Mouse (Mus musculus) gonadal fat pad, adult 2 months (tissue): ENCODE measurements around the gene Spryd4. TPM values are rescaled to one million over a fixed set of nuclear protein-coding genes. Genes with fewer than 3 reads are reported as not detected.
"Not testable (repeated sequence)": the region's sequence is repeated elsewhere in the genome, so short reads cannot be mapped to it uniquely, and the experiment has no call there.

ENCODE experiments used
- DNase-seq: peaks from one replicate; pipeline ENCODE4 v3.0.0-alpha.2; 2012; ENCODE audit warnings: low read depth
- polyA plus RNA-seq: library from polyadenylated mRNA; depleted of rRNA; stranded (reverse); fragments of >200 nt; gene quantifications from 2 replicates; pipeline ENCODE4 v1.2.3, GENCODE M21; 2012

Spryd4 gene
- polyA plus RNA-seq, 1 experiment = 12.2 TPM

DNA sequence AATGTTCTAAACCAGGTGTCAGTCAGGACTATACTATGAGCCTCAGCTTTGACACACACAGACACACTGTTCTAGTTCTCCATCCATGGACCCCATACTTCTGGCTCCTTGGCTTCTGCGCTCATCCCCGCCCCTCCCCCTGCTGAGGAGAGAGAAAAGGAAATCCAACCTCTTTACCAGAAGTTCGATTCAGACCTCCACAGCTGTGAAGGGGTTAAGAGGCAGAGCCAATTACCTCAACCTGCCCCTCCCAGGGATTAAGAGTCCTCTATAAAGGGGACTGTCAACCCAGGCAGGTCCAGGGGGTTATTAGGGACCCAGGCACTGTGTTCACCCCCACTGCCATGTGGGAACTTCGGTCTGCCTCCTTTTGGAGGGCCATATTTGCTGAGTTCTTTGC lies 13.9 kb upstream of the Spryd4 start, which contains the start of gene Mip:
Gene Mip (plus strand): TSS at position 301 of the 400 bp plus-strand sequence.
- no peak for DNase-seq

- DNase-seq = no peak
These were observed 13.5 kb upstream of the Spryd4 start for GRCm38 (mm10) chr10:128225064-128225463.

DNA sequence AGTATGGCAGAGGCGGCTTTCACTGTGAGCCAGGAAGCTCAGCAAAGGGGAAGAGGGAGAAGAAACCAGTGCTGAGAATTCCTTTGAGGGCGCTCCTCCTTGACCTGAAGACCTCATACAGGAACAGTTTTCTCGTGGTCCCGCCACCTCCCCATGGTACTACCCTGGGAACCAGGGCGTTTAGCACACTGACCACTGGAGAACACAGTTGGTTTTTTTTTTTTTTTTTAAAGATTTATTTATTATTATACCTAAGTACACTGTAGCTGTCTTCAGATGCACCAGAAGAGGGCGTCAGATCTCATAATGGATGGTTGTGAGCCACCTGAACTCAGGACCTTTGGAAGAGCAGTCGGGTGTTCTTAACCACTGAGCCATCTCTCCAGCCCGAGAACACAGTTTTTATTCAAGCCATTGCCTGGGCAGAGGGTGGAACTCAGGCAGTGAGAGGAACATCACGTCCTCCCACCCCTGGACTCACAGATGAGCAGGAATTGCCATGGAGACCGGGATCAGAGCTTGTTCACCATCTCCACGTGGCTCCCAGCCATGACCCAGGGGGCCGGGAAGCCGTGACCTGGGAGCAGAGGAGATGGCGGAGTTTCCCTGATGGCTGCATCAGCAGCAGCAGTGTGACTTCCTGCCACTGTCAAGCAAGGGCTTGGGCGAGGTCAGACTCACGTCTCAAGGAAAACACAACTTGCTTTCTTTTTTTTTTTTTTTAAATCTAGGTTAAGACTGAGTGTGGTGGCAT lies 10.1 kb upstream of the Spryd4 start:
- no peak for DNase-seq

GRCm38 (mm10) chr10:128218387-128219117 lies 6.9 kb upstream of the Spryd4 start:
- DNase-seq = no peak

- DNase-seq = no peak
These were observed 3.4 kb upstream of the Spryd4 start for GRCm38 (mm10) chr10:128214981-128215380.

DNA sequence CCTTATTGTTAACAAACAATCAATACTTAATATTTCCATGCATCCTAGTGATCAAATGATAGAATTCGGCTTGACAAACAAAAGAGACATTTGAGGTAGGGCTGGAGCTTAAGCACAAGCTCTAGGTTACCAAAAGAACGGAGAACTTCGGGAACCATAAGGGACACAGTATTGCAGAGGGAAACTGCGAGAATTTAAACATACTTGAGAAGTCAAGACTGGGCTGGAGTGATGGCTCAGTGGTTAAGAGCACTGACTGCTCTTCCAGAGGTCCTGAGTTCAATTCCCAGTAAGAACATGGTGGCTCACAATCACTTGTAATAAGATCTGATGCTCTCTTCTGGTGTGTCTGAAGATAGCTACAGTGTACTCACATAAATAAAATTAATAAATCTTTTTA lies 2.5 kb upstream of the Spryd4 start:
- not testable (repeated sequence) for DNase-seq

DNA sequence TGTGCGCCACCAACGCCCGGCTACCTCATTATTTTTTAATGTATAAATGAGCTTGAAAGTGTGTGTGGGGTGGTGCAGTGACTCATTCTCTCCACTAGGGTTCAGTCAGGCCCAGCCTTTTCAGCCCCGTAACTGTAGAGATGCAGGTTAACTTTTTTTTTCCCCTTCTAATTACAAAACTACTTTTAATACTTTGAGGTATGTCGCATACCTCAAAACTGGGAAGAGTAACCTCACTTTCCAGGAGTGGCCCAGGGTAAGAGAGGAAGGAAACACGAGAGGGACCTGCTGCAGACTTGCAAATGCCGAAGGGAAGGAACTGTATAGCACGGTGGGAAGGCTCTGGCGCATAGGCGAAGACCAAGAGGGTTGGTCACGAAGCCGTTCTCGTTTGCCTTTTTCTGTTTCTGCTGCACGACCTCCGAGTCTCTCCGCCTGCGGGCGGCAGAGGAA lies 1.3 kb upstream of the Spryd4 start:
- DNase-seq = no peak

- DNase-seq = no peak
These were observed 541 bp upstream of the Spryd4 start for GRCm38 (mm10) chr10:128212148-128212547.

DNA sequence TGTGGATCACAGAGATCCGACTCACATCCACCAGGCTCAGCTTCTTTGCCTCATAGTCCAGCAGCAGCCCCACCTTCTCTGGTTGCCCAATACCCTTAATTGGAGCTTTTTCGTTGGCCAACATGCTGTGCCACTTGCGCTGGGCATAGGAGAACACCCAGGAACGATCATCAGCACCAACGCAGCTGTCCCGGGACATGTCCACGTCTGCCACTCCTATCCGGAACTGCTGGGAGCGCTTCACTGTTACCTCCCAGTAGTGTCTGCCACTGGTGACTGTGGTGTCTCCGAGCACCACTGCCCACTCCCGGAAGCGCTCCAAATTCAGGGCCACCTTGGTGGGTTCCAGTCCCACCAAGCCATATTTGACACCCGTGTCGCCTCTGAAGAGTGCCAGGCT lies 653 bp downstream of the Spryd4 start:
- no peak for DNase-seq

GRCm38 (mm10) chr10:128210131-128210530 lies 1.5 kb downstream of the Spryd4 start:
- no peak for DNase-seq

DNA sequence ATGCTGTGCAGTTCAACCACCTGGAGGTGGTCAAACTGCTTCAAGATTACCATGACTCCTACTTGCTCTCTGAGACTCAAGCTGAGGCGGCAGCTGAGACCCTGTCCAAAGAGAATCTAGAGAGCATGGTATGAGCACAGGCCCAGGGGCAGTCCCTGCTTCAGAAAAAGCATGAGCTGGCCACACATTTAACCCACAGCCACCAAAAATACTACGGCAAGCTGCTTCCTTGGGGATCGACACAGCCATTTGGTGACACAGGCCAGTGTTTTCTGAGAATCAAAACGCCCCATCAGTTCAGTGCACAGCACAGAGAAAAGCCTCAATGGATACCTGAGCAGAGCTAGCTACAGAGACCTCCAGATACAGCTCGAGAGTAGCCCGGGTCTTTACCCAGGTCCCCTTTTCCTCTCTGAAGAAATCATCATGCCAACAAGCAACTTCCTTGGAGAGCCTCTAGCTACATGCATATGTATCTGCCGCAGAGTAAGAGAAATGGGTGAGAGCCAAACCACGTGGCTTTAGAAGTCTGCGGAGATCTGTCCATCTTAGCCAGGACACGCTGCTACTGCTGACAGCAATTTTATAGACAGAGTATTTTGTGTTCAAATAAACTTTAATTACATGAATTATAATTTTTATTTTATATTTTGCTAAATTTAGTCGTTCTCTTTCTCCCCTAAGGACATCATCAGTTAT lies 2.1 kb downstream of the Spryd4 start:
- DNase-seq = no peak

DNA sequence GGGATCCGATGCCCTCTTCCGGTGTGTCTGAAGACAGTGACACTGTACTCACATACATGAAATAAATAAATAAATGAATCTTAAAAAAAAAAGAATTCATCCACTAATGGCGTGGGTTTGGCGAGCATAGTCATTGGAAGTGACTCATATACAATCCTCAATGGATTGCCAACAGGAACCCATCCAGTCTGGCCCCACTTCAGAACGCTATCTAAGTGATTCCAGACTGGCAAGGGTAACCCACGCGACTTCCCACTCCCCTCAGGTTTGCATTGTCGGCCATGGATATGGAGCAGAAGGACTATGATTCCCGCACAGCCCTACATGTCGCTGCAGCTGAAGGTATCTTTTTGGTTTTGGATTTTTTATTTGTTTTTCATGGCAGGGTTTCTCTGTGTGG lies 3.3 kb downstream of the Spryd4 start:
- no peak for DNase-seq

DNA sequence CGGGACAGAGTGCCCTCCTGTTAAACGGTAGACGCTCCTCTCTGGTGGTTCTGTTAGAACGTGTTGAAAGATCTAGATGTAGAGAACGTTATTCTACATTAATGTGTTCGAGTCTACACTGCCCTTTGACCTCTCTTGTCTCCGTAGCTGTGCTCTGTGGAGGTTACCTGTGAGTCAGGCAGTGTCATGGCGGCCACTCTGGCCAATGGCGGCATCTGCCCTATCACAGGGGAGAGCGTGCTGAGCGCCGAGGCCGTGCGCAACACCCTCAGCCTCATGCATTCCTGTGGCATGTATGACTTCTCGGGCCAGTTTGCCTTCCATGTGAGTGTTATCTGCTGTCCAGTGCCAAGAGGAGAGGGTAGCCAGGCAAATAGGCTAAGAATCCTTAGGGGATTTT lies 6.7 kb downstream of the Spryd4 start:
- no peak for DNase-seq

DNA sequence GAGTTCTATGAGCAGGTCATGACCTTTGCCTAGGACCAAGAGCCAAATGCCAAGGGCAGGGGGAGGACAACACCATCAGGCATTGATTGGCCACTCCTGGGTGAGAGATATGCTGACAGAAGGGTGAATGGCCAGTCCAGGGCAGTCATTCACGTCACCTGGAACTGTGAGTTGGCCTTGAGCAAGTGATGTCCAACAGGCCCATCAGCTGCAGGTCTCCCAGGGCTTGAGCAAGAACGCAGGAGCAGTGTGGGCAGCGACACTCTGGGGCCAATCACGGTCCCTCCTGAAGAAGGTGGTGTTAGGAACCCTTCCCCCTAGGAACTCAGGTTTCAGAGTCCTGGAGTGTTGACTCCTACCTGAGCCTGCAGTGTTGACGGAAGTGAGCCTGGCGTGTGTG lies 9.8 kb downstream of the Spryd4 start:
- no peak for DNase-seq

DNA sequence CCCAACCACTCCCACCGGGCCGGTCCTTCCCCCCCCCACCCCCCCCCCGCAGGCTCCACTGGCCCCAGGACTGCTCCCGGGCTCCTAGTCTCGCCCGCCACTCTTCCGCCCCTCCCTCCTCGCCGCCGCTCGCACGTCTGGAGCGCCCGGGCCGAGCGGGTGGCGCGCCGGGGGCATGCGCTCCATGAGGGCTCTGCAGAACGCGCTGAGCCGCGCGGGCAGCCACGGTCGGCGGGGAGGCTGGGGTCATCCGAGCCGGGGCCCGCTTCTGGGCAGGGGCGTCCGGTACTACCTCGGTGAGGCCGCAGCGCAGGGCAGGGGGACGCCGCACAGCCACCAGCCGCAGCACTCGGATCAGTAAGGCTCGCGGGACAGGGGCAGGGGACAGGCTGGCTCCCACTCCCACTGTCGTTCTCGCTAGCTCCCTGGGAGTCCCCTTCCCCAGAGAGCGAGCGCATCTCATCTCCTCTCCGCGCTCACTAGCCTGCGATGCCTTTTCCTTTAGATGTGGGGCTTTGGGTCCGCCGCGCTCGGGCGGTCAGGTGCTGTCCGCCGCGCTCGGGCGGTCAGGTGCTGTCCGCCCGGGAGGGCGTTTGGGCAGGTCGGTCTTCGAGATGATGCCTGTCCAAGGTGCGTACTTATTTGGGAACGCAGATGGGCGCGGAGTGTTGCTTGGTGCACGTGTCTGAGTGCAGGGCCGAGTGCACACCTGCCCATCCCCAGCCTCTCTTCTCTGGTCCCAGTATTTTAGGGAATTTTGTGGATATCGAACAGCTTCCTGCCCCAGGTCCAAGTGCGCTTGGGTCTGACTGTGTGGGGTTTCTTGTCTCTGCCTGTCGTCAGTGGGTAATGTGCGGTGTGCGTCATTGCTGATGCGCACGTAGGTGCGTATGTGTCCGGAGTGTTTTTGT lies 16.8 kb downstream of the Spryd4 start:
- no peak for DNase-seq

- DNase-seq = peak; percentile 54
These were observed 17.5 kb downstream of the Spryd4 start, which contains the start of gene Gls2 for GRCm38 (mm10) chr10:128194024-128194550. Gene Gls2 (plus strand): TSS chr10:128194457.

DNA sequence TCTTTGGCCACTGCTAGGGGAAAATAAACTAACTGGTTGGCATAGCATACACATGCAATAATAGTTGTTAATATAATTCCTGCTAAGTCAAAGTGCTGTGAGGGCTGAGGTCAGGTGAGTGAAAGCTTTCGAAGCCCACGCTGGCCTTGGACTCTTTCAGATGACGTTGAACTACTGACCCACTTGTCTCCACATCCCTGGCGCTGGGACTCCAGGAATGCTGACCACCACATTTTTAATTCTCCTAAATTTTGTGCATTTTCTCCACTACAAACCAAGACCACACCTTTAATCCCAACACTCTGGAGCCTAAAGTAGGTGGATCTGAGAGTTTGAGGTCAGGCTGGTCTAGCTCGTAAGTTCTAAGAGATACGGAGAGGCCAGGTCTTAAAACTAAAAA lies 18.5 kb downstream of the Spryd4 start:
- no peak for DNase-seq

DNA sequence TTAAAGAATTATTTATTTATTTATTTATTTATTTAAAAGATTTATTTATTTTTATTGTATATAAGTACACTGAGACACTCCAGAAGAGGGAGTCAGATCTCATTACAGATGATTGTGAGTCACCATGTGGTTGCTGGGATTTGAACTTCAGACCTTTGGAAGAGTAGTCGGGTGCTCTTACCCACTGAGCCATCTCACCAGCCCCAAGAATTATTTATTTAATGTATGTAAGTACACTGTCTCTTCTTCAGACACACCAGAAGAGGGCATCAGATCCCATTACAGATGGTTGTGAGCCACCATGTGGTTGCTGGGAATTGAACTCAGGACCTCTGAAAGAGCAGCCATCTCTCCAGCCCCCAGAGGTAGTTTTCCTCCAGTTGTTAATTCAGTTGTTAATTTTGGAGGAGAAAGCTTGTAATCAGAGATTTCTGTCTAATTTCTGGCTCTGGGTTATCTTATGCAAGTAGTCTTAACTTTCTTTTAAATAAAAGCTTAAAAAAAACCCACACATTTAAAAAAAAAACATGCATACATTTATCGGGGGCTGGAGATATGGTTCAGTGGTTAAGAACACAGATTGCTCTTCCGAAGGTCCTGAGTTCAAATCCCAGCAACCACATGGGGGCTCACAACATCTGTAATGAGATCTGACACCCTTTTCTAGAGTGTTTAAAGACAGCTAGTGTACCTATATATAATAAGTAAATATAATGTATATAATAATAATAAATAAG lies 19.4 kb downstream of the Spryd4 start:
- DNase-seq = not testable (repeated sequence)

- DNase-seq = no peak
These were observed 20.1 kb downstream of the Spryd4 start for GRCm38 (mm10) chr10:128191472-128191871.

DNA sequence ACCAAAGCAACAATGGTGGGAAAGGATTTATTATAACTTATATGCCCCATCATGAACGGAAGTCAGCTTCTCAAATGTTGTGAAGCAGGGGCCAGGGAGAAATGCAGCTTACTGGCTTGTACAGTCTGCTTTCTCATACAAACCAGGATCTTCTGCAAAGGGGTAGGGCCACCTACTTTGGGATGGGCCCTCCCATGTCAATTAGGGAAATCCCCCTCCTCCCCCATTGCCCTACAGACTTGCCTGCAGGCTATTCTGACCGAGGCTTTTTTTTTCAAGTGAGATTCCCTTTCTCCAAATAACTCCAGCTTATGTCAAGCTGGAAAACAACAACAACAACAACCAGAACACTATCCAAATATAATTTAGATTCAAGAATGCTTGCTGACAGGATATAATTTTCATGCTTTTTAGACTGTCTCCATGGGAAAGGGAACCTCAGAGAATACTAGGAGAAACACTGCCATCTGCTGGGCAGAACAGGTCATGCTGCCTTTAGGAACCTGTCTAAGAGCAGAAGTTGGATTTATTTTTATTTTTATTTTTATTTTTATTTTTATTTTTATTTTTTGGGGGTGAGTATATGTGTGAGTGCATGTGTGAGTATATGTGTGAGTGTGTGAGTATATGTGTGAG lies 23.2 kb downstream of the Spryd4 start:
- DNase-seq = no peak
